Mouse (Mus musculus): ENCODE results near the gene Baiap2.

GRCm38 (mm10) chr11:120012702-120013101, 70.1 kb downstream of the Baiap2 start:
- TF ChIP-seq CTCF (IDR thresholded peaks at IDR 0.05) (no peak; the same call in 1 of the 2 replicates), POLR2A (IDR thresholded peaks at IDR 0.05; ENCODE audit: insufficient read depth, low read depth, low read length) (no peak)

Data from heart, adult 2 months (tissue).